Mouse (Mus musculus): Measurements from ENCODE around the gene Tmc4. TPM values are rescaled to one million over a fixed set of nuclear protein-coding genes. Genes with fewer than 3 reads are reported as not detected.

Tmc4 gene
- total and polyA plus RNA-seq, 2 experiments from 2014 or later: 4.0 to 4.2 TPM

- ATAC-seq (ENCODE audit: low FRiP score): no peak; the same call in 1 of the 2 replicates
- H3K4me2 ChIP-seq (ENCODE audit: low read depth, low read length, poor library complexity, severe bottlenecking): peak overlapping the region; percentile 63
- DNase-seq (ENCODE audit: low spot score): no peak
- peaks cover 9% of the 10 kb centered on the region; the same call in 1 of the 2 replicates for H3K4me1 ChIP-seq (ENCODE audit: insufficient read depth, low read length)
- H3K9ac ChIP-seq (replicated peaks; ENCODE audit: low read length, poor library complexity, severe bottlenecking): peak overlapping the region; percentile 65
- WGBS: under 1% methylated on average over 18 of the region's 18 CpGs
- H3K27me3 ChIP-seq (ENCODE audit: insufficient read depth, low read length): no peaks in the 10 kb centered on the region
- H3K9me3 ChIP-seq (ENCODE audit: low read length): no peaks in the 10 kb centered on the region
- H3K27ac ChIP-seq (ENCODE audit: low read depth, low read length): peak overlapping the region; percentile 96
- TF ChIP-seq CTCF (IDR thresholded peaks at IDR 0.05): no peak
- peaks cover 4% of the 10 kb centered on the region for H3K36me3 ChIP-seq (ENCODE audit: insufficient read depth, low read length)
- H3K4me3 ChIP-seq (ENCODE audit: low read depth, low read length): peak overlapping the region; percentile 72
Measured at GRCm38 (mm10) chr7:3693809-3694075, 16.4 kb upstream of the Tmc4 start.

DNA sequence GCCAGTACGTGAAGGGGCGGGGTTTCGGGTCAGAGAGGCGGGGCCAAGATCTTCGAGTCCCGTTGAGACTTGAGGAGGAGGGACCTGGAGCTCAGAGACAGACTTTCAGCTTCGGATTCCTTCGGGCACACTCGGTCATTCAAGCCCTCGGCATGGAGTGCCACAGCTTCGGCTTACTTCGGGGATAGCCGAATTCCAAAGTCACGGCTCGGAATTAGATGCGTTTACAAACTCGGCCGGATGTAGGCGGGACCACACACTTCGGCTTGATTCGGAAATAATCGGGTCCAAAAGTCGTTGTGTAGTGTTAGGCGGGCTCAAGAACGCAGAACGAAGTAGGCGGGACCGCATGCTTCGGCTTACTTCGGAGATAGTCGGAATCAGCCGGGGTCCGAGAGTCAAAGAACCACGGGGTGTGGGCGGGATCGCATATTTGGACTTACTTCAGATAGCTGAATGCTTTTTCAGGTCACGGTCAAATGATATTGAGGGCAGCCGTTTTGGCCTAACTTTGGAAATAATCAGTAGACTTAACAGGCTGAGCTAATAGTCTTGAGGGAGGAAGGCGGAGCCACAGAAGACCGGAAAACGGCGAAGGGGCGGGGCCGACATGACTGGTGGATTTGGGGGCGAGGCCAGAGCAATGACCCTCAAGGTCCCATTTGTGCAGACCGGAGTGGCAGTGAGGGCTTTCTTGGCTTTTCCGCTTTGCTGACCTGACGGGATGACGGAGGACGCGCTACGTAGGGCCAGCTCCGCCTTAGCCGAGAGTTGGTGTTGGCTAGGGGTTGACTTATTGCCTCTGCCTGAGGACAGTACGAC lies 15.8 kb upstream of the Tmc4 start, which contains the start of gene Mboat7:
Gene Mboat7 (minus strand): TSS at position 537 of the 822 bp plus-strand sequence.
- ATAC-seq (ENCODE audit: low FRiP score) (peak; percentile 93), DNase-seq (ENCODE audit: low spot score) (peak; percentile 100)
- Histone ChIP-seq H3K36me3 (ENCODE audit: insufficient read depth, low read length) (peaks cover 8% of the 10 kb centered on the region), H3K4me3 (ENCODE audit: low read depth, low read length) (peak within 1 kb of the TSS; percentile 72), H3K9me3 (ENCODE audit: low read length) (no peaks in the 10 kb centered on the region), H3K9ac (replicated peaks; ENCODE audit: low read length, poor library complexity, severe bottlenecking) (peak within 1 kb of the TSS; percentile 86), H3K4me2 (ENCODE audit: low read depth, low read length, poor library complexity, severe bottlenecking) (peak within 1 kb of the TSS; percentile 63), H3K27ac (ENCODE audit: low read depth, low read length) (peak within 1 kb of the TSS; percentile 96), H3K4me1 (ENCODE audit: insufficient read depth, low read length) (peaks cover 9% of the 10 kb centered on the region; the same call in 1 of the 2 replicates), H3K27me3 (ENCODE audit: insufficient read depth, low read length) (no peaks in the 10 kb centered on the region)
- WGBS: under 1% methylated on average over 55 of the region's 55 CpGs
- TF ChIP-seq CTCF (IDR thresholded peaks at IDR 0.05): no peak

DNA sequence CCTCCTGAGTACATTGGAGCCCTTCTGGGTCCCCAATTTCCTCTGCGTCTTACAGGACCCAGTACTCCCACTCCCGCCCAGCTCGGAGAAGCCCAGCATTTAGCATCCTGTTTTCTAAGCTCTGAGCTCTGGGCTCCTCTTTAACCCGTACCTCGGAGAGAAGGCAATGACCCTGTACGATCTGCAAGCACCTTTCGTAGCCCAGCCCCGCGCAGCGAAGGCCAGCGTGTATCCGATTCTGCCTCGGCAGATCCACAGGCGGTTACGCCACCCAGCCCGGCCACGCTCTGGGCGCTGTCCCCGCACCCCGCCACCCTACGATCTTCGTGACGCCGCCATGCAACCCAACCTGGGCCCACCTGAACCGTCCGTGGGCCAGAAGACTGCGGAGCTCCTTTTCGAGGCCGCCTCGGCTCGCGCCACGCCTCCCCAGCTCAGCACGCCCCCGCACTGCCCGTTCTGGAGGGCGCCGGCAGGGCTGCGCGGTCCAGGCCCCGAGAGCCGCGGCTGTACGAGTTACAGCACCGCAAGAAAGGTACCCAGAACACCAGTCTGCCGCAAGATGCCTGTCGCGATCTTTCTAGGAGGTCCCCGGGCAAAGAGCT lies 15.1 kb upstream of the Tmc4 start, which contains the start of gene Tsen34:
Gene Tsen34 (plus strand): TSS at position 482 of the 605 bp plus-strand sequence.
- ATAC-seq (ENCODE audit: low FRiP score) (peak; percentile 65), DNase-seq (ENCODE audit: low spot score) (peak; percentile 9)
- H3K4me1 ChIP-seq (ENCODE audit: insufficient read depth, low read length): peaks cover 9% of the 10 kb centered on the region; the same call in 1 of the 2 replicates
- peak; percentile 26; the same call in 1 of the 2 replicates for TF ChIP-seq CTCF (IDR thresholded peaks at IDR 0.05)
- peaks cover 11% of the 10 kb centered on the region for H3K36me3 ChIP-seq (ENCODE audit: insufficient read depth, low read length)
- H3K4me2 ChIP-seq (ENCODE audit: low read depth, low read length, poor library complexity, severe bottlenecking): peak within 1 kb of the TSS; percentile 63
- H3K27me3 ChIP-seq (ENCODE audit: insufficient read depth, low read length): no peaks in the 10 kb centered on the region
- WGBS: under 1% methylated on average over 49 of the region's 49 CpGs
- no peaks in the 10 kb centered on the region for H3K9me3 ChIP-seq (ENCODE audit: low read length)
- H3K4me3 ChIP-seq (ENCODE audit: low read depth, low read length): peak within 1 kb of the TSS; percentile 72
- peak within 1 kb of the TSS; percentile 86 for H3K9ac ChIP-seq (replicated peaks; ENCODE audit: low read length, poor library complexity, severe bottlenecking)
- peak within 1 kb of the TSS; percentile 96 for H3K27ac ChIP-seq (ENCODE audit: low read depth, low read length)

- peak overlapping the region; percentile 72 for H3K4me3 ChIP-seq (ENCODE audit: low read depth, low read length)
- no peak for TF ChIP-seq CTCF (IDR thresholded peaks at IDR 0.05)
- ATAC-seq (ENCODE audit: low FRiP score): no peak
- peaks cover 9% of the 10 kb centered on the region; the same call in 1 of the 2 replicates for H3K4me1 ChIP-seq (ENCODE audit: insufficient read depth, low read length)
- peaks cover 9% of the 10 kb centered on the region for H3K36me3 ChIP-seq (ENCODE audit: insufficient read depth, low read length)
- H3K9me3 ChIP-seq (ENCODE audit: low read length): no peaks in the 10 kb centered on the region
- H3K27me3 ChIP-seq (ENCODE audit: insufficient read depth, low read length): no peaks in the 10 kb centered on the region
- DNase-seq (ENCODE audit: low spot score): no peak
- 36% methylated on average over 3 of the region's 3 CpGs for WGBS
- H3K4me2 ChIP-seq (ENCODE audit: low read depth, low read length, poor library complexity, severe bottlenecking): peak overlapping the region; percentile 63
- H3K9ac ChIP-seq (replicated peaks; ENCODE audit: low read length, poor library complexity, severe bottlenecking): peak overlapping the region; percentile 86
- H3K27ac ChIP-seq (ENCODE audit: low read depth, low read length): peak overlapping the region; percentile 96
Measured at GRCm38 (mm10) chr7:3691919-3692318, 14.6 kb upstream of the Tmc4 start.

- ATAC-seq (ENCODE audit: low FRiP score) (no peak), DNase-seq (ENCODE audit: low spot score) (no peak)
- H3K4me2 ChIP-seq (ENCODE audit: low read depth, low read length, poor library complexity, severe bottlenecking): no peak overlapping the region
- H3K9ac ChIP-seq (replicated peaks; ENCODE audit: low read length, poor library complexity, severe bottlenecking): no peak overlapping the region
- H3K4me3 ChIP-seq (ENCODE audit: low read depth, low read length): no peak overlapping the region
- peaks cover 20% of the 10 kb centered on the region for H3K36me3 ChIP-seq (ENCODE audit: insufficient read depth, low read length)
- H3K27ac ChIP-seq (ENCODE audit: low read depth, low read length): peak overlapping the region; percentile 74
- no peaks in the 10 kb centered on the region for H3K27me3 ChIP-seq (ENCODE audit: insufficient read depth, low read length)
- peaks cover 12% of the 10 kb centered on the region; the same call in 1 of the 2 replicates for H3K4me1 ChIP-seq (ENCODE audit: insufficient read depth, low read length)
- 86% methylated on average over 31 of the region's 31 CpGs for WGBS
- TF ChIP-seq CTCF (IDR thresholded peaks at IDR 0.05): no peak
- H3K9me3 ChIP-seq (ENCODE audit: low read length): no peaks in the 10 kb centered on the region
Measured at GRCm38 (mm10) chr7:3685400-3686187, 8.2 kb upstream of the Tmc4 start.

Measured in midbrain, postnatal 0 days (tissue).